Mouse (Mus musculus) embryo, embryonic 10 days (tissue): ENCODE data around the gene Jakmip3.

Source experiments
- DNase-seq: peaks from one replicate; pipeline ENCODE4 v3.0.0-alpha.2; 2015; ENCODE audit warnings: low spot score

Jakmip3 gene

DNA sequence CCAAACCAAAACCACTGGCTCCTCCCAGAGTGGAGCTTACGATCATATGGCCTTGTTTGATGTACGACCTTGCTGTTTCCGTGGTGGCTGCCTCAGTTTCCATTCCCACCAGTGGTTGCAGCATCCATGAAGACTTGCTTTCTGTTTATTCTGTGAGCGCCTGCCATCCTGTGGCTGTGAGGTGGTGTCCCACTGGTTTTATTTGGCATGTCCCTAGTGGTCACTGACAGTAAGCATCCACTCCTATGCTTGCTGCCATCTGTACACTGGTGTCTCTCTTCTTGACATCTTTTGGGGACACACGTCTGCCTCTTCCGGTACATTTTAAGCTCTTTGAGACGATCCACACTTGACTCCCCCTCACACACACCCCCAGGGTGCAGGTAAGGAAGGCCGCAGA is 7.2 kb downstream of the Jakmip3 start:
- DNase-seq: no peak

- no peak for DNase-seq
These were observed 7.8 kb downstream of the Jakmip3 start for GRCm38 (mm10) chr7:138948309-138948708.

DNA sequence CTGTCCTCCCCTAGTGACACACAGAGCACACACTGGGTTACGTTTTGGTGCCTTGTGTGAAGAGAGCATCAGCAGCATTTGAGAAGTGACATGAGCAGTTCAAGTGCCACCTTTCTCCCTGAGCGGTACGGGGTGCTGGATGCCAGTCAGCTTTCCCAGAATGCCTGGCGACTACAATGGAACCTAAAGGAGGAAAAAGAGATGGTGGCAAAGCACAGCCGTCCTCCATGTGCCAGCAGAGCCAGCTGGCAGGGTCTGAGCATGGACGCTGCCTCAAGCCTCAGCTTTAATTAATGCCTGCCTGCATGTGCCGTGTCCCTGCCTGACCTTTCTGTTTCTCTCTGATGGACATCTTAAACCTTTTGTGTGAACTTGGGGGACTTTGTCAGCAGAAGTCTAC is 15.3 kb downstream of the Jakmip3 start:
- DNase-seq: no peak

DNA sequence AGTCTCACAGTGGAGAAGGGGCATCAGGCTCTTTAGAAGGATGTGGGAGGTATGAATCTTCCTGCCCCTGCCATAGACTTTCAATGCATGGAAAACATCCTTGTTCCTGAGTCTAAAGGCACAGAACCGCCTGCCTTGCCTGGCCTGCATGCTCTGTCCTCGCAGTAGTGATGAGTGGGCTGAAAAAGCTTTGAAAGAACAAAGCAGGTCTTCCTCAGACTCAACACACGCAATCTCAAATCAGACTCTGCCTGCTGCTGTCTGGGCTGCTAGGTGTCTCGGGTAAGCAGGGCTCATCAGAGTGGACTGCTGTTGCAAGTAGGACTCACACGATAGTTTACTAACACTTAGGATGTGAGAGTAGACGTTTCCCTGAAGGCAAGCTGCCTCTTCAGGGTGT is 16.6 kb downstream of the Jakmip3 start:
- no peak for DNase-seq

GRCm38 (mm10) chr7:138959747-138960146 is 19.2 kb downstream of the Jakmip3 start:
- DNase-seq: no peak

GRCm38 (mm10) chr7:138963756-138964155 is 23.2 kb downstream of the Jakmip3 start:
- DNase-seq: no peak

GRCm38 (mm10) chr7:138968010-138968620 is 27.6 kb downstream of the Jakmip3 start:
- DNase-seq: no peak

- DNase-seq: no peak
These were observed 37.0 kb downstream of the Jakmip3 start for GRCm38 (mm10) chr7:138977510-138977909.

DNA sequence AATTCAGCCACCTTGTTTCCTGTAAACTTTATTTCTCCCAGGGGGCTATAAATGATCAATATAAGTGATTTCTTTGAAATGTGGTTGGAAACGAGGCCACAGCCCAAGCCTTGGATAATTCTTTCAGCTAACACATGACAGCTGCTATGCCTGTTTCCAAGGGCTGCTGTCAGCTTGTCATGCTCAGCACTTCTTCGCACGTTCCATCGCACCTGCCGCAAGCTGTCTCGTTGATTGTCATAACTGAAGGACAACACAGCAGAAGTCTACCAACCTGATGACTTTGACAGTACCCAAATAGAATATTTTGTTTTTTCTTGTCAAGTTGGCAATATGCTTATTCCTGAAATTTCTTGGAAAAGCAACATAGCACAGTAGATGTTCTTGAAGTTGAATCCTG is 44.0 kb downstream of the Jakmip3 start:
- no peak for DNase-seq

- no peak for DNase-seq
These were observed 48.6 kb downstream of the Jakmip3 start for GRCm38 (mm10) chr7:138989156-138989555.

GRCm38 (mm10) chr7:139002692-139003091 is 62.2 kb downstream of the Jakmip3 start:
- no peak for DNase-seq

DNA sequence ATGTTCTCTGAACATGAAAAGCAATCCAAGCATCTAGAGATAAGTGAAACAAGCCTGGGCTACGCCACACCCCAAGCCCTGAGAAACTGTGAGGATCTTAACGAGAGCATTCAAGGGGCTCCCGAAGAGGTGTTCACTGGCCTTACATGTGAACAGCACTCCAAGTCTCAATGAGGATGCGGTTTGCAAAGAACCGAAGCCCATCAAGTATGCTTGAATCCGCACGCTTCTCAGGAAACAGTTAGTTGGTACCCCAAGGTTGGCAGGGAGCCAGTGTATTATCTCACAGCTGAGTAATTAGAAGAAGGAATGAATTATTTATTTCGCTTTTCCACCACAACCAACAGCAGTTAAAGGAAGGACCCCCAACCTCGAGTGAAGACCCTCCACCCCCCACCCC is 62.7 kb downstream of the Jakmip3 start:
- DNase-seq: no peak

GRCm38 (mm10) chr7:139009786-139010502 is 69.4 kb downstream of the Jakmip3 start:
- no peak for DNase-seq

- DNase-seq: peak; percentile 81
These were observed 70.5 kb downstream of the Jakmip3 start for GRCm38 (mm10) chr7:139011027-139011426.

GRCm38 (mm10) chr7:139011586-139011985 is 71.1 kb downstream of the Jakmip3 start:
- no peak for DNase-seq

DNA sequence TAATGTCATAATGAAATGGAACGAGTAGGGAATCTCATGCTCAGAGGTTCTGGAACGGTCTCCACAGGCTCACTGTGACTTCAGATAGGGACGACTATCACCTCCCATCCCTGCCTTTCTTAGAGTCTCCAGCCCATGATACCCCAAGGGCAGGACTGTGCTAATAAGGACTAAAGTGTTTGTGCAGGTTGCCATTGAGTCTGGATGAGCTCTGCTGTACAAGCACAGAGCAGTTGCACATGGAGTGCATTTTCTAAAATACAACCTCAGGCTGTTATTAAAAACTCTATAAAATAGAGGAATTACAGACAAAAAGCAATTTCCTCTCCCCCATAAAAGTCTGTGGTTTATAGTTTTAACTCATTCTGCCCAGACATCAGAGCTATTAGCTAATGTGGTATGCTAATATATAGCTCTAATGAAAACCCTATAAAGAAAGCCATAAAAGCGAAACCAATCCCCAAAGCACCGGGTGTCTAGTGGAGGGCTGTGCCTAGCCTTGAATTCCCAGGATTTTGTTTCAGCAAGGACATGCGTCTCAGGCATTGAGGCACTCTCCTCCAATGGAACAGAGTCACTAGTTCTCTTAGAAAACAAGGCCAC is 72.3 kb downstream of the Jakmip3 start:
- DNase-seq: no peak

- no peak for DNase-seq
These were observed 74.6 kb downstream of the Jakmip3 start for GRCm38 (mm10) chr7:139015143-139015542.

DNA sequence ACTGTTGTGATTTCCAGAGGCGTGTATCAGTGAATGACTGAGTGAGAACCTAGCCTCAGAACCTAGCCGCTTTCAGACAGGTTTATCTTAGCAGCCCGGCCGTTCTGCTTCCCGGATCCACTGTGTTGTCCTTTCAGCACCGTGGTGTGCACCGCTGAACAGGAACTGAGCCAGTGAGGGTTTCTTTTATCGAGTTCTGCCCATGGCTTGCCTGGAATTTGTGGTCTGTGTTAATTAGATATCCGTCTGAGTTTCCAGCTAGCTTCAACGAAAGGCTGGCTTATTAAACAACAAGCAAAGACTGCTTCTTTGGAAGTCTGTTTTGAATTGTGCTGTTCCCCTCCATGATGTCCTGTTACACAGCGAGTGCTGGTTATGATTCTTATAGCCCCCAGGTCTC is 75.8 kb downstream of the Jakmip3 start:
- no peak for DNase-seq

- no peak for DNase-seq
These were observed 76.8 kb downstream of the Jakmip3 start for GRCm38 (mm10) chr7:139017249-139017903.

DNA sequence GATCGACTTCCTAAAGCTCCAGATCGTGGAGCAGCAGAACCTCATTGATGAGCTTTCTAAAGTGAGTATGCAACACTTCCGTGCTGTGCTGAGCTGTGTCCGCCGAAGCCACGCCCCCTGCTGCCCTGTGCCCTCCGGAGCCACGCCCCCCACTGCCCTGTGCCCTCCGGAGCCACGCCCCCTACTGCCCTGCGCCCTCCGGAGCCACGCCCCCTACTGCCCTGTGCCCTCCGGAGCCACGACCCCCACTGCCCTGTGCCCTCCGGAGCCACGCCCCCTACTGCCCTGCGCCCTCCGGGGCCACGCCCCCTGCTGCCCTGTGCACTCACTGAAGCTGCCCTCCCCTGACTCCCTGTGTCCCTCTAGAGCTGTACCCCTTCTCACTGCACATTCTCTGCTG is 80.4 kb downstream of the Jakmip3 start:
- peak; percentile 47 for DNase-seq

- no peak for DNase-seq
These were observed 80.8 kb downstream of the Jakmip3 start for GRCm38 (mm10) chr7:139021326-139021725.

- no peak for DNase-seq
These were observed 86.6 kb downstream of the Jakmip3 start for GRCm38 (mm10) chr7:139027136-139027535.

DNA sequence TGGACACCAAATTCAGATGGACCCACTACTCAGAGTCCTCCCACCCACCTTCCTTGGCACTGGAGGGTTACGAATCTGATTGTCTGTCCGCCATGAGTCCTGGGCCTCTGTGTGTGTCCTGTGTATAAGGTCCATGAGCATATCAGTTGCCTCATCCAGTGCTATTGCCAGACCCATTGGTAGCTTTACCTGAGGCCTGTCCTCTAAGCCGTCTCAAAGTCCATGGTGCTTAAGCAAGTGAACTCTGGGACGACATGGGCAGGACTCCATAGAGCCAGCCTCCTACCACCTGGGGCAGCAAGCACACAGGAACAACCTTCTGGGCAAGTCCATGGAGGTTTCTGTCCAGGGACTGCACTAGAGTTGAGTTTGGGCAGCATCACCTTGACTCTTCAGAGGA is 90.7 kb downstream of the Jakmip3 start:
- no peak for DNase-seq
